11 mouse cellular contexts compared by ENCODE assay signal in genomic region chr7:139235651-139236358, GRCm38 (mm10). TPM values are rescaled to one million over a fixed set of nuclear protein-coding genes. Genes with fewer than 3 reads are reported as not detected.
A peak's percentile ranks its signal among the peaks of the same experiment; 100 is the strongest.
DNase-seq lines count a peak whose midpoint lies in the region; ATAC-seq and TF ChIP-seq lines count a peak whose summit lies in the region.
"Had no signal": no experiment of that assay in that cellular context is flagged by ENCODE, and none has a peak within 500 bp of the region (broad histone marks: within the 10 kb centered on the region; RNA-seq: fewer than 3 reads in every experiment).

No protein-coding gene starts in this region.

- no peak overlapping the region for H3K4me2 ChIP-seq in kidney, embryonic 15.5 days
- H3K4me2 ChIP-seq in kidney, embryonic 14.5 days (replicated peaks; ENCODE audit: low read depth, low read length): no peak overlapping the region
- H3K4me2 ChIP-seq in lung, embryonic 16.5 days (ENCODE audit: low read depth, low read length): no peak overlapping the region

- no peak overlapping the region for H3K4me3 ChIP-seq in kidney, embryonic 15.5 days (replicated peaks)
- H3K4me3 ChIP-seq in kidney, embryonic 14.5 days (ENCODE audit: low read length): no peak overlapping the region
- H3K4me3 ChIP-seq in ES-Bruce4 (ENCODE audit: low read depth, low read length): no peak overlapping the region
- H3K4me3 ChIP-seq in cortical plate, adult 2 months (ENCODE audit: insufficient read depth, low read length): no peak overlapping the region
- H3K4me3 ChIP-seq in lung, embryonic 16.5 days (ENCODE audit: low read length): no peak overlapping the region
- H3K4me3 ChIP-seq: forebrain, embryonic 13.5 days; hindbrain, embryonic 15.5 days had no signal

- ATAC-seq in kidney, embryonic 15.5 days (replicated peaks; ENCODE audit: low FRiP score): no peak
- ATAC-seq in kidney, embryonic 14.5 days (ENCODE audit: low FRiP score, low TSS enrichment): no peak
- 0 out of 2 replicates have a peak, but pooled peaks have one; percentile 21 for ATAC-seq in lung, embryonic 16.5 days (ENCODE audit: low read depth)
- ATAC-seq in erythroblast, adult 5-6 weeks (replicated peaks; ENCODE audit: low FRiP score, poor library complexity, severe bottlenecking): no peak

- TF ChIP-seq POLR2A in ES-Bruce4 (IDR thresholded peaks at IDR 0.05; ENCODE audit: insufficient read depth, low read length): no peak
- TF ChIP-seq POLR2A in cortical plate, adult 2 months (IDR thresholded peaks at IDR 0.05; ENCODE audit: extremely low read depth, insufficient read depth, low read length): no peak

- peak overlapping the region; percentile 73 for H3K27ac ChIP-seq in kidney, embryonic 15.5 days
- H3K27ac ChIP-seq in kidney, embryonic 14.5 days (ENCODE audit: low read depth, low read length): no peak overlapping the region
- H3K27ac ChIP-seq in ES-Bruce4 (ENCODE audit: insufficient read depth, low read length): 0 out of 2 replicates have a peak overlapping the region, but pooled peaks have one; percentile 52
- H3K27ac ChIP-seq in cortical plate, adult 2 months (ENCODE audit: insufficient read depth, low read length): no peak overlapping the region
- 0 out of 2 replicates have a peak overlapping the region, but pooled peaks have one; percentile 3 for H3K27ac ChIP-seq in lung, embryonic 16.5 days (ENCODE audit: low read length)
- H3K27ac ChIP-seq: forebrain, embryonic 13.5 days; hindbrain, embryonic 15.5 days; macrophage had no signal

- 84% methylated on average over 12 of the region's 12 CpGs for WGBS in kidney, embryonic 15.5 days
- 83% methylated on average over 12 of the region's 12 CpGs for WGBS in kidney, embryonic 14.5 days
- WGBS in lung, embryonic 16.5 days: 63% methylated on average over 12 of the region's 12 CpGs

- H3K9me3 ChIP-seq in kidney, embryonic 15.5 days (replicated peaks): no peaks in the 10 kb centered on the region
- H3K9me3 ChIP-seq in kidney, embryonic 14.5 days (ENCODE audit: control insufficient read depth, low read length): no peaks in the 10 kb centered on the region
- H3K9me3 ChIP-seq in ES-Bruce4 (replicated peaks; ENCODE audit: control insufficient read depth, insufficient read depth, low read length, poor library complexity, severe bottlenecking): no peaks in the 10 kb centered on the region
- no peaks in the 10 kb centered on the region for H3K9me3 ChIP-seq in lung, embryonic 16.5 days (ENCODE audit: control insufficient read depth, low read length)
- H3K9me3 ChIP-seq: forebrain, embryonic 13.5 days; hindbrain, embryonic 15.5 days had no signal

- H3K4me1 ChIP-seq in kidney, embryonic 15.5 days: peaks cover 22% of the 10 kb centered on the region
- H3K4me1 ChIP-seq in kidney, embryonic 14.5 days (ENCODE audit: control insufficient read depth, insufficient read depth, low read length): peaks cover 13% of the 10 kb centered on the region
- H3K4me1 ChIP-seq in ES-Bruce4 (ENCODE audit: control insufficient read depth, insufficient read depth, low read length): peaks cover 3% of the 10 kb centered on the region
- H3K4me1 ChIP-seq in cortical plate, adult 2 months (ENCODE audit: control insufficient read depth, insufficient read depth, low read length): no peaks in the 10 kb centered on the region
- peaks cover 12% of the 10 kb centered on the region for H3K4me1 ChIP-seq in lung, embryonic 16.5 days (replicated peaks; ENCODE audit: control insufficient read depth, insufficient read depth, low read length)

- no peak for TF ChIP-seq EP300 in ES-Bruce4 (IDR thresholded peaks at IDR 0.05; ENCODE audit: insufficient read depth, low read depth, low read length)

- H3K27me3 ChIP-seq in kidney, embryonic 15.5 days: 0 out of 2 replicates have a peak, but pooled peaks cover 4% of the 10 kb centered on the region
- H3K27me3 ChIP-seq in kidney, embryonic 14.5 days (ENCODE audit: control insufficient read depth, insufficient read depth, low read length): no peaks in the 10 kb centered on the region
- no peaks in the 10 kb centered on the region for H3K27me3 ChIP-seq in ES-Bruce4 (ENCODE audit: control insufficient read depth, insufficient read depth, low read length, poor library complexity, severe bottlenecking)
- no peaks in the 10 kb centered on the region for H3K27me3 ChIP-seq in lung, embryonic 16.5 days (ENCODE audit: control insufficient read depth, insufficient read depth, low read depth, low read length)
- H3K27me3 ChIP-seq: forebrain, embryonic 13.5 days; hindbrain, embryonic 15.5 days had no signal

- DNase-seq in layer of hippocampus, adult 9-11 months: no peak
- DNase-seq in right cerebral cortex, postnatal 10 days (ENCODE audit: low spot score in 2 of 2): no peak

- TF ChIP-seq CTCF in ES-Bruce4 (IDR thresholded peaks at IDR 0.05; ENCODE audit: low read depth, low read length): no peak
- 0 out of 2 replicates have a peak, but pooled peaks have one; percentile 13 for TF ChIP-seq CTCF in cortical plate, adult 2 months (IDR thresholded peaks at IDR 0.05; ENCODE audit: extremely low read depth, insufficient read depth, low read length)

- H3K9ac ChIP-seq in kidney, embryonic 15.5 days: no peak overlapping the region
- H3K9ac ChIP-seq in kidney, embryonic 14.5 days (ENCODE audit: low read depth, low read length): no peak overlapping the region
- no peak overlapping the region for H3K9ac ChIP-seq in ES-Bruce4 (ENCODE audit: low read depth, poor library complexity, severe bottlenecking)
- H3K9ac ChIP-seq in lung, embryonic 16.5 days (ENCODE audit: low read length): no peak overlapping the region
- H3K9ac ChIP-seq: forebrain, embryonic 13.5 days; hindbrain, embryonic 15.5 days had no signal

- no peaks in the 10 kb centered on the region for H3K36me3 ChIP-seq in kidney, embryonic 15.5 days
- H3K36me3 ChIP-seq in kidney, embryonic 14.5 days (ENCODE audit: control insufficient read depth, insufficient read depth, low read length): no peaks in the 10 kb centered on the region
- no peaks in the 10 kb centered on the region for H3K36me3 ChIP-seq in ES-Bruce4 (ENCODE audit: control insufficient read depth, insufficient read depth, low read length, poor library complexity, severe bottlenecking)
- H3K36me3 ChIP-seq in lung, embryonic 16.5 days (ENCODE audit: control insufficient read depth, insufficient read depth, low read length): no peaks in the 10 kb centered on the region
- H3K36me3 ChIP-seq: hindbrain, embryonic 15.5 days had no signal

RNA-seq across cellular contexts. Expression of gene Pwwp2b, which starts 12.5 kb away (rescaled TPM):
- 8.1 and 8.7 TPM in 2 replicates for polyA plus RNA-seq in kidney, embryonic 15.5 days (2015; fragmentation: Nextera tagmentation; extraction: Ambion mirVana)
- polyA plus RNA-seq in kidney, embryonic 14.5 days (2014; fragmentation: Nextera tagmentation; extraction: Ambion mirVana): 5.3 and 7.3 TPM in 2 replicates
- 7.5 and 8.3 TPM in 2 replicates for polyA plus RNA-seq in ES-Bruce4 (2011; ENCODE audit: insufficient read depth, insufficient read length, low read depth, missing spikeins)
- 10.5 and 10.9 TPM in 2 replicates for polyA plus RNA-seq in cortical plate, adult 2 months (2012; rRNA removed)
- polyA plus RNA-seq in lung, embryonic 16.5 days (2015; fragmentation: Nextera tagmentation; extraction: Ambion mirVana): 14.8 and 16.8 TPM in 2 replicates
- total RNA-seq in erythroblast, adult 5-6 weeks (2015; ENCODE audit: low replicate concordance): 0.42 and 2.7 TPM in 2 replicates
- 0.42 TPM in 1 of 2 replicates, not detected in the other for total RNA-seq in erythroblast, adult 5-6 weeks (2017; ENCODE audit: low replicate concordance)

RNA-seq across cellular contexts. Expression of gene Stk32c, which starts 22.7 kb away (rescaled TPM):
- 0.14 and 0.16 TPM in 2 replicates for polyA plus RNA-seq in kidney, embryonic 15.5 days (2015; fragmentation: Nextera tagmentation; extraction: Ambion mirVana)
- 0.29 TPM in 1 of 2 replicates, not detected in the other for polyA plus RNA-seq in kidney, embryonic 14.5 days (2014; fragmentation: Nextera tagmentation; extraction: Ambion mirVana)
- 0.42 and 0.70 TPM in 2 replicates for polyA plus RNA-seq in ES-Bruce4 (2011; ENCODE audit: insufficient read depth, insufficient read length, low read depth, missing spikeins)
- 140 and 154 TPM in 2 replicates for polyA plus RNA-seq in cortical plate, adult 2 months (2012; rRNA removed)
- 0.18 TPM in 1 of 2 replicates, not detected in the other for polyA plus RNA-seq in lung, embryonic 16.5 days (2015; fragmentation: Nextera tagmentation; extraction: Ambion mirVana)
- not detected in 2 replicates for total RNA-seq in erythroblast, adult 5-6 weeks (2015; ENCODE audit: low replicate concordance)
- total RNA-seq in erythroblast, adult 5-6 weeks (2017; ENCODE audit: low replicate concordance): not detected in 2 replicates

RNA-seq across cellular contexts. Expression of gene Lrrc27, which starts 23.0 kb away (rescaled TPM):
- 2.9 and 3.0 TPM in 2 replicates for polyA plus RNA-seq in kidney, embryonic 15.5 days (2015; fragmentation: Nextera tagmentation; extraction: Ambion mirVana)
- polyA plus RNA-seq in kidney, embryonic 14.5 days (2014; fragmentation: Nextera tagmentation; extraction: Ambion mirVana): 5.7 and 6.6 TPM in 2 replicates
- 6.4 and 7.3 TPM in 2 replicates for polyA plus RNA-seq in ES-Bruce4 (2011; ENCODE audit: insufficient read depth, insufficient read length, low read depth, missing spikeins)
- polyA plus RNA-seq in cortical plate, adult 2 months (2012; rRNA removed): 11.0 and 12.9 TPM in 2 replicates
- polyA plus RNA-seq in lung, embryonic 16.5 days (2015; fragmentation: Nextera tagmentation; extraction: Ambion mirVana): 3.3 and 4.3 TPM in 2 replicates
- total RNA-seq in erythroblast, adult 5-6 weeks (2015; ENCODE audit: low replicate concordance): 2.9 TPM in 1 of 2 replicates, not detected in the other
- 0.94 TPM in 1 of 2 replicates, not detected in the other for total RNA-seq in erythroblast, adult 5-6 weeks (2017; ENCODE audit: low replicate concordance)

Comparison
In these comparisons a context has a peak if more than half of its experiments do, and no peak if none do; other contexts are left out.
1. H3K27ac ChIP-seq: peak in kidney, embryonic 15.5 days (single experiment), ES-Bruce4 (single experiment) and lung, embryonic 16.5 days (single experiment); none in kidney, embryonic 14.5 days (single experiment) and cortical plate, adult 2 months (single experiment).
2. RNA of gene Stk32c, which starts 22.7 kb away (polyA plus RNA-seq): 140 to 154 TPM in cortical plate, adult 2 months; 0.42 to 0.70 TPM in ES-Bruce4, 0.18 TPM in lung, embryonic 16.5 days, 0.14 to 0.16 TPM in kidney, embryonic 15.5 days and 0.29 TPM in kidney, embryonic 14.5 days; every median in the first group is over 10 times any median in the second.